Mouse (Mus musculus) heart, postnatal 14 days (tissue): Measurements from ENCODE around the gene Tvp23a. TPM values are rescaled to one million over a fixed set of nuclear protein-coding genes. Genes with fewer than 3 reads are reported as not detected.

Experiments
- DNase-seq, 2 experiments: peaks; one replicate each; pipeline ENCODE4 v3.0.0; 2021 to 2022
- intact Hi-C: fragments of 180-260 bp; cut with DNase I; formaldehyde crosslinking; loops from one replicate; pipeline ENCODE4 v1.15.1; 2025
- total RNA-seq, 2 experiments: library from RNA; stranded (reverse); gene quantifications; 2 replicates each; pipeline ENCODE4 v1.2.3; 2021

Gene Tvp23a
- total RNA-seq, 2 experiments from 2014 or later, result 0.29 to 0.41 TPM

GRCm38 (mm10) chr16:10399160-10399559, 48.0 kb downstream of the Tvp23a start:
- peak; percentile 82 to 86 for DNase-seq
- intact Hi-C loops, result loop anchor here (5.0 kb wide), 2 partner anchors 123 to 312 kb away; no protein-coding TSS in a partner anchor

DNA sequence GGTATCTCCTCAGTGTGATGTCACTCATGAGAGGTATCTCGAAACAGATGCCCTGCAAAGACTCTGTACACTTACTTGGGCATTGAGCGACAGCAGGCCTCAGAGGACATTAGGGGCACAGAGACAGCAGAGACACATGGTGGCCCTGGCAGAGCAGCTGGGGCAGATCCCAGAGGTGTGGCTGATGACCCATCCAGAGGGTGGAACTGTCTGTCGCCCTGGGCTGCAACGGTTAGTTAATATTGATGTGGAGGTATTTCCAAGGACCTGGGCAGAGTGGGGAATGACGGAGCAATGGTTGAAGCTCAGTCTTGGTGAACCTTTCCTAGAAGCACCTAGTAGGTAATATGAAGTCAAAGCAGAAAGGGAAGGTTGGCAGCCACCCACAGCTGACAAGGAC, 48.4 kb downstream of the Tvp23a start:
- DNase-seq, result no peak
- intact Hi-C loops, result loop anchor here (5.0 kb wide), 2 partner anchors 124 to 311 kb away; no protein-coding TSS in a partner anchor

- intact Hi-C loops, result loop anchor here (1.0 to 5.0 kb wide), 3 partner anchors 115 to 308 kb away; no protein-coding TSS in a partner anchor
- peak; percentile 43 to 62 for DNase-seq
Observed at GRCm38 (mm10) chr16:10394699-10395540, 52.2 kb downstream of the Tvp23a start, which contains the start of gene Tekt5. Tekt5 (minus strand) TSS chr16:10395490.

DNA sequence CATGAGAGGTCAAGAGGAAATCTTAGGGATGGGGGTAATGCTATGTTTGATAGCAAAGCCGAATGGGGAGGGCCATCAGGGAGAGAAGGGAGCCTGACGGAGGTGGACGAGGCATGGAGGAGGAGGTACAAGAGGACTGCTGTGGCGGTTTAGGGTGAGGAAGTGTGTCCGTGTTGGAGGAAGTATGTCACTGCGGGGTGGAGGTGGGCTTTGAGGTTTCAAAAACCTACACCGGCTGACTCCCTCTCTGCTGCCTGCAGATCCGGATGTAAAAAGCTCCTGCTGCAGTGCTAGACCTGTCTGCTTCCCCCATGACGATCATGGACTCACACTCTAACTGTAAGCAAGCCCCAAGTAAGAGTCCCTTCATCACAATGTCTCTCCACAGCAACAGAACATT, 54.6 kb downstream of the Tvp23a start:
- DNase-seq, result no peak
- intact Hi-C loops, result no loop called here

DNA sequence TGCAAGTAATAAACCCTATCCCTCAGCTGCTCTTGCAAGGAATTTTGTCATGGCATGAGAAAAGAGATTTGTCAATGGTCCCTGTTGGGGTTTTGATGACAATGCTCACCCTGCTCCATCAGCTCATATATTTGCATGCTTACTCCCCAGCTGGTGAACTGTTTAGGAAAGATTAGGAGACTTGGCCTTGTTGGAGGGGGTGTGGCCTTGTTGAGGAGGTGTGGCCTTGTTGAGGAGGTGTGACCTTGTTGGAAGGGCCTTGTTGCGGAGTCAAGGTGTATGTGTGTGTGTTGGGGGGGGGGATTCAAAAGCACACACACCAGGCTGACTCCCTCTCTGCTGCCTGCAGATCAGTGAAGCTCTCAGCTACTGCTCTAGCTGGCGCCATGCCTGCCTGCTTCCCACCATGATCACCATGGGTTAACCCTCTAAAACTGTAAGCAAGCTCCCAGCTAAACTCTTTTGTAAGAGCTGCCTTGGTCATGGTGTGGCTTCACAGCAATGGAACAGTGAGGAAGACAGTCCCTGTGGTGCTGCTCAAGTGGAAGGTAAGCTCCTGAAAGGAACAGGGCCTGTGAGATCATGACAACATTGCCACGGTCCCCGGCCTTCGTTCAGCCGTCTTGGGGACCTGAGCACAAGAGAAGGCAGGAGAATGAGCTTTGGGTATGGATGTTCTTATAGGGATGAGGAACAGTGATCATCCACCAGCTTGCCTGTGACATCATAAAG, 58.4 kb downstream of the Tvp23a start:
- no peak for DNase-seq
- intact Hi-C loops, result no loop called here

GRCm38 (mm10) chr16:10385261-10385660, 61.9 kb downstream of the Tvp23a start:
- intact Hi-C loops, result no loop called here
- DNase-seq, result no peak

GRCm38 (mm10) chr16:10384544-10384943, 62.6 kb downstream of the Tvp23a start:
- DNase-seq, result no peak
- intact Hi-C loops, result no loop called here

DNA sequence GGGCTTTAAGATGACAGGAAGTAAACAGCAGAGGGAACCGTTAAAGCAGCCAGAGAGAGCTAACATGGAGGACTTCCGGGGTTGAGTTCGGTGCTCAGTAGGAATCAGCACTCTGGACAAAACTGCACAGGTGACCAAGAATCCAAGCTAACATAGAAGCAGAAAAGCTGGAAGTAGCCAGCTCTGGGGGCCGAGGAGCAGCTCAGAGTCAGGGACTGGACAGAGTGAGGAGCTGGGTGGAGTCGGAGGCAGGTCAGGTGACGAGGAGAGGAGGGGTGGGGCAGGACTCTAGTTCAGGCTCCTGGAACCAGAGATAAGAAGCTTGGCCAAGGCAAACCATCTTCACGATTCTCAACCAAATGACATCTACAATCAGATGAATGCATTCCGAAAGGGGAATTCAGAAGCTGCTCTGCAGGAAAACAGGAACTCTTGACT, 63.1 kb downstream of the Tvp23a start:
- intact Hi-C loops, result no loop called here
- DNase-seq, result no peak

DNA sequence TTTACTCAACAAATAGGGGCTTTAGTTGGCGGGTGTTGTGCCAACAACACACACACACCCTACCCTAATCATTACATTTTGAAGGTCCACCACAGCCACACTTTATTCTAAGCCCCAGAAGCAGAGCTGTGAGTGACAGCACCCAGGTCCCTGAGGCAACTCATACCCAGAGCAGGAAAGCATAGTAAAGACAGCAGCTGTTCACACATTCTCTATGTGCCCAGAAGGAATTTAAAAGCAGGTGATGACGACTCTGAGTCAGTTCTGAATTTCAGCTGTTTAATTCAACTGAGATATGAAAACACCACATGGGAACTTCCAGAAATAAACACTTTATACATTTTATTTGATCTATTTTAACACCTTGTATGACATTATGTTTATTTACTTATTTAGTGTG, 67.6 kb downstream of the Tvp23a start:
- intact Hi-C loops, result no loop called here
- DNase-seq, result no peak

GRCm38 (mm10) chr16:10377286-10377685, 69.9 kb downstream of the Tvp23a start:
- DNase-seq, result no peak
- intact Hi-C loops, result no loop called here

GRCm38 (mm10) chr16:10374254-10375011, 72.7 kb downstream of the Tvp23a start:
- DNase-seq, result peak; percentile 40 to 51
- intact Hi-C loops, result no loop called here

DNA sequence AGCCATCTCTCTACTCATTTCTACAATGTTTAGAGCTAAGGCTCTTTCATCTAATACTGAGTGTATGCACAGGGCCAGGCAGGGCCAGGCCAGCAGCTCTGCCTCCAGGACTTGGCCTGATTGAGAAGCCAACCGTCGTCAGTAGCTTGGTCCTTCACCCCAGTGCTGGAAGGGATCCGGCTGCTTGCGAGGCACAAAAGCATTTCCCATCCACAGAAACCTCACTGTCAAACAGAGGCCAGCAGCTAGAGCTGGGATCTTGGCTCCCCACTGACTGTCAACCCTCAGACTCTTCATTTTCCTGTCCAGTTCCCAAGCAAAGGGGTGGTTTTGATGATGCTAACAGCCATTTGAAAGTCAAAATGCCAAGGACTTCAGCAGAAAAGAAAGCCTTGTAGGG, 74.8 kb downstream of the Tvp23a start:
- DNase-seq, result no peak

More for the DNA sequence above, 74.8 kb downstream of the Tvp23a start:
- intact Hi-C loops, result no loop called here

Other genes with a start within 250 kb of the Tvp23a start
- 10 to 100 TPM; 40.6 to 46.0 TPM for gene Emp2, start 133.4 kb downstream of the Tvp23a start, total RNA-seq
- under 1 TPM; 0.14 to 0.22 TPM for gene Tekt5, start 51.9 kb downstream of the Tvp23a start, total RNA-seq
- gene Nubp1, start 35.4 kb downstream of the Tvp23a start, total RNA-seq, result 1 to 10 TPM; 8.5 to 8.7 TPM
- gene Ciita, start 32.7 kb upstream of the Tvp23a start, total RNA-seq, result under 1 TPM; 0.29 to 0.66 TPM
- 10 to 100 TPM; 29.4 to 32.5 TPM for gene Dexi, start 95.7 kb upstream of the Tvp23a start, total RNA-seq
- 10 to 100 TPM; 46.0 to 50.7 TPM for gene Clec16a, start 98.0 kb upstream of the Tvp23a start, total RNA-seq